Mouse (Mus musculus) lung, postnatal 0 days (tissue): ENCODE data around the gene Negr1.

Experiments
- CTCF ChIP-seq: IDR thresholded peaks from 2 replicates; pipeline ENCODE4 v1.5.1; 2016; ENCODE audit warnings: antibody characterized with exemption, mild to moderate bottlenecking
- EP300 ChIP-seq: IDR thresholded peaks from 2 replicates; pipeline ENCODE4 v1.6.1; 2016; ENCODE audit warnings: antibody characterized with exemption, mild to moderate bottlenecking, control low read depth

DNA sequence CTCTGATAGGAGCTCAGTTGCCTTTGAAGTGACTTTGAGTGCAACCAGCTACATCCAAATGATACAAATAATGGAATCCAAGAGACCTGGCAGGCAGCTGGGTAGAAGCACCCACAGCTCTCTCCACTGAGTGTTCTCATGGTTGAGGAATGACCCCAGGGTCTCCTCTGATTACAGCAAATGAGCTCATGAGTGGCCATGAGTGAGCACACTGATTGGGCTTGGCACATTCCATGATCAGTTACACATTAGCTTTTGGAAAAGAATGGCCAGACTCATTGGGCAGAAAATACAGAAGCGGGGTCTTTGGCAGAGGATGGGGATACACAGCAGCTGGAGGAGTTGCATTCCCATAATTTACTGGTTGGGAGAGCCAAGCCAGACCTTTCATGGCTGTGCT, 678.6 kb downstream of the Negr1 start:
- TF ChIP-seq CTCF (no peak), EP300 (no peak)
